Mouse (Mus musculus): ENCODE measurements around the gene Tmem132a. TPM values are rescaled to one million over a fixed set of nuclear protein-coding genes. Genes with fewer than 3 reads are reported as not detected.
A peak's percentile ranks its signal among the peaks of the same experiment; 100 is the strongest.

The Tmem132a gene
- total RNA-seq, 2 experiments from 2014 or later, result 47.1 to 56.1 TPM

- no peak for DNase-seq (ENCODE audit: low spot score in 2 of 2)
Measured at GRCm38 (mm10) chr19:10880085-10880974, 10.6 kb upstream of the Tmem132a start.

GRCm38 (mm10) chr19:10878201-10878837 lies 8.6 kb upstream of the Tmem132a start:
- DNase-seq (ENCODE audit: low spot score in 2 of 2), result no peak

- DNase-seq (ENCODE audit: low spot score in 2 of 2), result no peak
Measured at GRCm38 (mm10) chr19:10871328-10871961, 1.7 kb upstream of the Tmem132a start.

- DNase-seq (ENCODE audit: low spot score in 2 of 2), result no peak
Measured at GRCm38 (mm10) chr19:10870676-10871075, 936 bp upstream of the Tmem132a start.

GRCm38 (mm10) chr19:10869241-10869885 lies 377 bp downstream of the Tmem132a start:
- peak; percentile 70 to 81 for DNase-seq (ENCODE audit: low spot score in 2 of 2)

- DNase-seq (ENCODE audit: low spot score in 2 of 2), result no peak
Measured at GRCm38 (mm10) chr19:10868623-10869141, 1.1 kb downstream of the Tmem132a start.

GRCm38 (mm10) chr19:10867946-10868622 lies 1.7 kb downstream of the Tmem132a start:
- no peak for DNase-seq (ENCODE audit: low spot score in 2 of 2)

- DNase-seq (ENCODE audit: low spot score in 2 of 2), result no peak
Measured at GRCm38 (mm10) chr19:10866351-10866750, 3.4 kb downstream of the Tmem132a start.

- DNase-seq (ENCODE audit: low spot score in 2 of 2), result no peak
Measured at GRCm38 (mm10) chr19:10860072-10860497, 9.7 kb downstream of the Tmem132a start.

- no peak for DNase-seq (ENCODE audit: low spot score in 2 of 2)
Measured at GRCm38 (mm10) chr19:10856520-10856919, 13.2 kb downstream of the Tmem132a start.

GRCm38 (mm10) chr19:10855422-10855821 lies 14.3 kb downstream of the Tmem132a start:
- no peak for DNase-seq (ENCODE audit: low spot score in 2 of 2)

- DNase-seq (ENCODE audit: low spot score in 2 of 2), result peak in 1 of 2 experiments; percentile 70
Measured at GRCm38 (mm10) chr19:10847311-10848087, 22.2 kb downstream of the Tmem132a start.

- DNase-seq (ENCODE audit: low spot score in 2 of 2), result no peak
Measured at GRCm38 (mm10) chr19:10846150-10846549, 23.6 kb downstream of the Tmem132a start.

- no peak for DNase-seq (ENCODE audit: low spot score in 2 of 2)
Measured at GRCm38 (mm10) chr19:10845454-10845853, 24.3 kb downstream of the Tmem132a start.

- no peak for DNase-seq (ENCODE audit: low spot score in 2 of 2)
Measured at GRCm38 (mm10) chr19:10844206-10844605, 25.5 kb downstream of the Tmem132a start.

GRCm38 (mm10) chr19:10842914-10843313 lies 26.8 kb downstream of the Tmem132a start:
- DNase-seq (ENCODE audit: low spot score in 2 of 2), result no peak

- no peak for DNase-seq (ENCODE audit: low spot score in 2 of 2)
Measured at GRCm38 (mm10) chr19:10841721-10842626, 27.8 kb downstream of the Tmem132a start.

GRCm38 (mm10) chr19:10839010-10839892 lies 30.5 kb downstream of the Tmem132a start, which contains the start of gene Slc15a3:
Gene Slc15a3 (plus strand): TSS chr19:10839727.
- no peak for DNase-seq (ENCODE audit: low spot score in 2 of 2)
